ENCODE assay signal across 7 mouse cellular contexts in genomic region chr2:154548688-154549087, GRCm38 (mm10). TPM values are rescaled to one million over a fixed set of nuclear protein-coding genes. Genes with fewer than 3 reads are reported as not detected.
A peak's percentile ranks its signal among the peaks of the same experiment; 100 is the strongest.
DNase-seq lines count a peak whose midpoint lies in the region; ATAC-seq and TF ChIP-seq lines count a peak whose summit lies in the region.

No protein-coding gene starts in this region.

- H3K9ac ChIP-seq in kidney, embryonic 16.5 days (replicated peaks; ENCODE audit: low read length): no peak overlapping the region
- no peak overlapping the region for H3K9ac ChIP-seq in intestine, postnatal 0 days (ENCODE audit: low read depth, low read length)

- no peak for DNase-seq in kidney, adult 8-10 months
- DNase-seq in embryo, embryonic 9.5 days (ENCODE audit: extremely low spot score): peak; percentile 46
- peak; percentile 72 for DNase-seq in retina, embryonic 14.5 days (ENCODE audit: low spot score)

- ATAC-seq in kidney, embryonic 16.5 days (ENCODE audit: low FRiP score, low TSS enrichment): 0 out of 2 replicates have a peak, but pooled peaks have one; percentile 20
- ATAC-seq in intestine, postnatal 0 days: no peak
- no peak for ATAC-seq in megakaryocyte-erythroid progenitor cell, adult 5-6 weeks (replicated peaks; ENCODE audit: low FRiP score, low TSS enrichment, poor library complexity, severe bottlenecking)
- no peak for ATAC-seq in erythroblast, adult 5-6 weeks (replicated peaks; ENCODE audit: low FRiP score, poor library complexity, severe bottlenecking)

- no peaks in the 10 kb centered on the region for H3K36me3 ChIP-seq in kidney, embryonic 16.5 days (ENCODE audit: insufficient read depth, low read length)
- no peaks in the 10 kb centered on the region for H3K36me3 ChIP-seq in intestine, postnatal 0 days (ENCODE audit: control insufficient read depth, insufficient read depth)

- peaks cover 24% of the 10 kb centered on the region for H3K4me1 ChIP-seq in kidney, embryonic 16.5 days (ENCODE audit: insufficient read depth, low read length)
- peaks cover 6% of the 10 kb centered on the region; the same call in 1 of the 2 replicates for H3K4me1 ChIP-seq in intestine, postnatal 0 days (replicated peaks; ENCODE audit: control insufficient read depth, insufficient read depth, low read length)

- no peak for TF ChIP-seq CTCF in intestine, postnatal 0 days (IDR thresholded peaks at IDR 0.05; ENCODE audit: low read depth)

- no peak overlapping the region for H3K27ac ChIP-seq in kidney, embryonic 16.5 days (ENCODE audit: low read length)
- no peak overlapping the region for H3K27ac ChIP-seq in intestine, postnatal 0 days (ENCODE audit: low read depth, low read length)

- H3K9me3 ChIP-seq in kidney, embryonic 16.5 days (ENCODE audit: low read length): no peaks in the 10 kb centered on the region
- no peaks in the 10 kb centered on the region for H3K9me3 ChIP-seq in intestine, postnatal 0 days (ENCODE audit: control insufficient read depth)

- no peak overlapping the region for H3K4me3 ChIP-seq in kidney, embryonic 16.5 days (ENCODE audit: low read length)
- no peak overlapping the region for H3K4me3 ChIP-seq in intestine, postnatal 0 days (ENCODE audit: low read depth, low read length)

- peaks cover 25% of the 10 kb centered on the region for H3K27me3 ChIP-seq in kidney, embryonic 16.5 days (ENCODE audit: insufficient read depth, low read length)
- H3K27me3 ChIP-seq in intestine, postnatal 0 days (replicated peaks; ENCODE audit: control insufficient read depth, insufficient read depth, low read length): peaks cover 16% of the 10 kb centered on the region

- no peak overlapping the region for H3K4me2 ChIP-seq in kidney, embryonic 16.5 days (replicated peaks; ENCODE audit: low read depth, low read length)
- H3K4me2 ChIP-seq in intestine, postnatal 0 days (replicated peaks; ENCODE audit: low read depth): 0 out of 2 replicates have a peak overlapping the region, but pooled peaks have one; percentile 80

- 56% methylated on average over 3 of the region's 3 CpGs for WGBS in kidney, embryonic 16.5 days
- WGBS in intestine, postnatal 0 days: 59% methylated on average over 3 of the region's 3 CpGs

RNA-seq across cellular contexts. Expression of gene 1700003F12Rik, which starts 1.8 kb away (rescaled TPM):
- polyA plus RNA-seq in kidney, embryonic 16.5 days (2015; fragmentation: Nextera tagmentation; extraction: Ambion mirVana): 0.44 and 0.64 TPM in 2 replicates
- polyA plus RNA-seq in intestine, postnatal 0 days (2015; fragmentation: Nextera tagmentation; extraction: Ambion mirVana): 1.6 and 2.2 TPM in 2 replicates
- total RNA-seq in megakaryocyte-erythroid progenitor cell, adult 5-6 weeks (2014; fragmentation: Nextera tagmentation): not detected in 2 replicates
- total RNA-seq in megakaryocyte-erythroid progenitor cell, adult 5-6 weeks (2017): not detected in 2 replicates
- total RNA-seq in erythroblast, adult 5-6 weeks (2015; ENCODE audit: low replicate concordance): not detected in 2 replicates
- total RNA-seq in erythroblast, adult 5-6 weeks (2017; ENCODE audit: low replicate concordance): not detected in 2 replicates

RNA-seq across cellular contexts. Expression of gene Actl10, which starts 2.9 kb away (rescaled TPM):
- polyA plus RNA-seq in kidney, embryonic 16.5 days (2015; fragmentation: Nextera tagmentation; extraction: Ambion mirVana): 0.20 and 0.27 TPM in 2 replicates
- polyA plus RNA-seq in intestine, postnatal 0 days (2015; fragmentation: Nextera tagmentation; extraction: Ambion mirVana): not detected in 2 replicates
- total RNA-seq in megakaryocyte-erythroid progenitor cell, adult 5-6 weeks (2014; fragmentation: Nextera tagmentation): not detected in 2 replicates
- total RNA-seq in megakaryocyte-erythroid progenitor cell, adult 5-6 weeks (2017): not detected in 2 replicates
- not detected in 2 replicates for total RNA-seq in erythroblast, adult 5-6 weeks (2015; ENCODE audit: low replicate concordance)
- total RNA-seq in erythroblast, adult 5-6 weeks (2017; ENCODE audit: low replicate concordance): not detected in 2 replicates

RNA-seq across cellular contexts. Expression of gene Necab3, which starts 10.0 kb away (rescaled TPM):
- 2.8 and 3.3 TPM in 2 replicates for polyA plus RNA-seq in kidney, embryonic 16.5 days (2015; fragmentation: Nextera tagmentation; extraction: Ambion mirVana)
- polyA plus RNA-seq in intestine, postnatal 0 days (2015; fragmentation: Nextera tagmentation; extraction: Ambion mirVana): 0.29 and 0.58 TPM in 2 replicates
- total RNA-seq in megakaryocyte-erythroid progenitor cell, adult 5-6 weeks (2014; fragmentation: Nextera tagmentation): 3.1 and 6.1 TPM in 2 replicates
- total RNA-seq in megakaryocyte-erythroid progenitor cell, adult 5-6 weeks (2017): 0.09 and 1.8 TPM in 2 replicates
- 0.63 TPM in 1 of 2 replicates, not detected in the other for total RNA-seq in erythroblast, adult 5-6 weeks (2015; ENCODE audit: low replicate concordance)
- 11.6 TPM in 1 of 2 replicates, not detected in the other for total RNA-seq in erythroblast, adult 5-6 weeks (2017; ENCODE audit: low replicate concordance)

RNA-seq across cellular contexts. Expression of gene E2f1, which starts 21.0 kb away (rescaled TPM):
- 11.6 and 19.6 TPM in 2 replicates for polyA plus RNA-seq in kidney, embryonic 16.5 days (2015; fragmentation: Nextera tagmentation; extraction: Ambion mirVana)
- polyA plus RNA-seq in intestine, postnatal 0 days (2015; fragmentation: Nextera tagmentation; extraction: Ambion mirVana): 5.5 and 5.9 TPM in 2 replicates
- 25.3 and 26.1 TPM in 2 replicates for total RNA-seq in megakaryocyte-erythroid progenitor cell, adult 5-6 weeks (2014; fragmentation: Nextera tagmentation)
- 7.0 and 7.8 TPM in 2 replicates for total RNA-seq in megakaryocyte-erythroid progenitor cell, adult 5-6 weeks (2017)
- 6.7 and 11.1 TPM in 2 replicates for total RNA-seq in erythroblast, adult 5-6 weeks (2015; ENCODE audit: low replicate concordance)
- 5.5 and 7.0 TPM in 2 replicates for total RNA-seq in erythroblast, adult 5-6 weeks (2017; ENCODE audit: low replicate concordance)

RNA-seq across cellular contexts. Expression of gene Pxmp4, which starts 54.8 kb away (rescaled TPM):
- polyA plus RNA-seq in kidney, embryonic 16.5 days (2015; fragmentation: Nextera tagmentation; extraction: Ambion mirVana): 31.8 and 32.9 TPM in 2 replicates
- 62.5 and 66.6 TPM in 2 replicates for polyA plus RNA-seq in intestine, postnatal 0 days (2015; fragmentation: Nextera tagmentation; extraction: Ambion mirVana)
- 17.3 and 18.1 TPM in 2 replicates for total RNA-seq in megakaryocyte-erythroid progenitor cell, adult 5-6 weeks (2014; fragmentation: Nextera tagmentation)
- 9.1 and 12.4 TPM in 2 replicates for total RNA-seq in megakaryocyte-erythroid progenitor cell, adult 5-6 weeks (2017)
- total RNA-seq in erythroblast, adult 5-6 weeks (2015; ENCODE audit: low replicate concordance): 9.0 and 9.6 TPM in 2 replicates
- total RNA-seq in erythroblast, adult 5-6 weeks (2017; ENCODE audit: low replicate concordance): 7.5 and 11.2 TPM in 2 replicates

Comparison
In these comparisons a context has a peak if more than half of its experiments do, and no peak if none do; other contexts are left out.
1. DNase-seq: peak in embryo, embryonic 9.5 days (single experiment) and retina, embryonic 14.5 days (single experiment); none in kidney, adult 8-10 months (0 of 2).